Mouse (Mus musculus): ENCODE measurements at regions not wholly inside any gene's neighbourhood (a gene's known extent, or its start where the extent isn't known, plus 50 kb on each side); places are given as distances from the start of the nearest gene placed in this dataset.

DNA sequence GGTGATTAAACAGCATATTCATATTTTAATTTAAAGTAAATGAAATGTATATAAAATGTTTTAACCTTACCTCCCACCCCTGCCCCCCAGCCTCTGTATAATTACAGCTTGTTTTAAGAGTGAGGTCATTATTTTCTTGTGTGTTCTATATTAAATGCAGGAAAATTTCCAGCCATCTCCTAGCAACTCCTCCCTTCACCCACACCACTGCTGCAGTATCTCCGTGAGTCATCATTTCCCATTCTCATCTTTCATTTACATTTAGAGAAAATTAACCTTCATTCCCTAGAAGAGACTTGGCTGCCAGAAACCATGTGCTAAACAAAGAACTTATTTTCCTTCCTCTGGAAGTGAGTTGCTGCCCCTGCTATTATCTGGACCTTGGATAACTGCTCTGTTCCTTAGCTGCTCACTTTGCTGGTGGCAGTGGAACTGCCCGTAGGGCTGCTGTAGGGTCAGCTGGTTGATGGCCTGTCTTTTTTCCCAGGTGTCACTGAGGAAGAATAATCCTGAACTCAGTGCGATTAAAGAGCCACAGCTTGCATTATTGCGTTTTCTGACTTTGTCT is 467.6 kb downstream of the Mdfic start:
- no peak for DNase-seq
- no peaks in the 10 kb centered on the region for H3K36me3 ChIP-seq (ENCODE audit: control insufficient read depth, insufficient read depth, low read length)
- no peak for TF ChIP-seq POLR2A (IDR thresholded peaks at IDR 0.05; ENCODE audit: low read depth, low read length)
- TF ChIP-seq CTCF (conservative IDR thresholded peaks at IDR 0.05; ENCODE audit: insufficient read depth, insufficient read length, low read depth, low read length), result no peak
- no peaks in the 10 kb centered on the region for H3K4me1 ChIP-seq (ENCODE audit: control insufficient read depth, insufficient read depth, low read length)
- no peak overlapping the region for H3K4me3 ChIP-seq (ENCODE audit: insufficient read depth, low read depth, low read length)
- H3K27me3 ChIP-seq (replicated peaks; ENCODE audit: control insufficient read depth, insufficient read depth, low read length), result no peaks in the 10 kb centered on the region; the same call in 1 of the 2 replicates
- H3K27ac ChIP-seq (ENCODE audit: insufficient read depth, low read depth, low read length), result no peak overlapping the region
- 63% methylated on average over 4 of the region's 4 CpGs for WGBS

DNA sequence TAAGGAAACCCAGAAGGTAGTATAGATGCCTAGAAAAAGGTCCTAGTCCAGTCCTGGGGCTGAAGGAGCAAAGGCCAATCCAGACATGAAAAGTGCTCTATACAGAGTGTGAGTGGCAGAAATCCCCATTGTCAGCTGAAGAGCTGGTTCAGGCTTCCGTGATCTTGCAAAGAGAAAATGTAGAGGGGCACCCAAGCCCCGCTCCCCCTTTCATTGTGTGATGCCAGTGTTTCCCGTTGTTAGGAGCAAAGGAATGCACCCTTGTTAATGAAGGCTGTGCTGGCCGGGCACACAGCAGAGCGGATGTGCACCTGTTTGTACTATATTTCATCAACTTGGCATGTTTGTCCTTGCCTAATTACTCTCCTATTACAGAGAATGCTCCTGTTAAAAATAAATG is 492.5 kb downstream of the Mdfic start:
- TF ChIP-seq POLR2A (IDR thresholded peaks at IDR 0.05; ENCODE audit: low read depth, low read length) (no peak), CTCF (conservative IDR thresholded peaks at IDR 0.05; ENCODE audit: insufficient read depth, insufficient read length, low read depth, low read length) (no peak)
- no peak overlapping the region for H3K27ac ChIP-seq (ENCODE audit: insufficient read depth, low read depth, low read length)
- H3K4me1 ChIP-seq (ENCODE audit: control insufficient read depth, insufficient read depth, low read length), result no peaks in the 10 kb centered on the region
- 48% methylated on average over 5 of the region's 5 CpGs for WGBS
- H3K27me3 ChIP-seq (replicated peaks; ENCODE audit: control insufficient read depth, insufficient read depth, low read length), result no peaks in the 10 kb centered on the region
- DNase-seq, result no peak
- H3K4me3 ChIP-seq (ENCODE audit: insufficient read depth, low read depth, low read length), result no peak overlapping the region
- H3K36me3 ChIP-seq (ENCODE audit: control insufficient read depth, insufficient read depth, low read length), result no peaks in the 10 kb centered on the region

GRCm38 (mm10) chr6:16213635-16214034 is 493.2 kb downstream of the Mdfic start:
- H3K36me3 ChIP-seq (ENCODE audit: control insufficient read depth, insufficient read depth, low read length), result no peaks in the 10 kb centered on the region
- DNase-seq, result no peak
- no peak overlapping the region for H3K4me3 ChIP-seq (ENCODE audit: insufficient read depth, low read depth, low read length)
- no peaks in the 10 kb centered on the region for H3K4me1 ChIP-seq (ENCODE audit: control insufficient read depth, insufficient read depth, low read length)
- 57% methylated on average over 4 of the region's 4 CpGs for whole genome bisulfite sequencing
- H3K27me3 ChIP-seq (replicated peaks; ENCODE audit: control insufficient read depth, insufficient read depth, low read length), result no peaks in the 10 kb centered on the region
- no peak overlapping the region for H3K27ac ChIP-seq (ENCODE audit: insufficient read depth, low read depth, low read length)
- TF ChIP-seq POLR2A (IDR thresholded peaks at IDR 0.05; ENCODE audit: low read depth, low read length) (no peak), CTCF (conservative IDR thresholded peaks at IDR 0.05; ENCODE audit: insufficient read depth, insufficient read length, low read depth, low read length) (no peak)

- H3K4me3 ChIP-seq (ENCODE audit: insufficient read depth, low read depth, low read length), result no peak overlapping the region
- H3K27me3 ChIP-seq (replicated peaks; ENCODE audit: control insufficient read depth, insufficient read depth, low read length), result no peaks in the 10 kb centered on the region
- 22% methylated on average over 3 of the region's 3 CpGs for WGBS
- H3K27ac ChIP-seq (ENCODE audit: insufficient read depth, low read depth, low read length), result no peak overlapping the region
- H3K4me1 ChIP-seq (ENCODE audit: control insufficient read depth, insufficient read depth, low read length), result no peaks in the 10 kb centered on the region
- no peaks in the 10 kb centered on the region for H3K36me3 ChIP-seq (ENCODE audit: control insufficient read depth, insufficient read depth, low read length)
- DNase-seq, result peak; percentile 27
- peak; percentile 29; the same call in 1 of the 2 replicates for TF ChIP-seq CTCF (conservative IDR thresholded peaks at IDR 0.05; ENCODE audit: insufficient read depth, insufficient read length, low read depth, low read length)
- no peak for TF ChIP-seq POLR2A (IDR thresholded peaks at IDR 0.05; ENCODE audit: low read depth, low read length)
These were observed 500.7 kb downstream of the Mdfic start for GRCm38 (mm10) chr6:16221002-16221627.

Data from kidney, adult 2 months (tissue).